Mouse (Mus musculus) kidney, postnatal 0 days (tissue): ENCODE results near the gene Pigs. TPM values are rescaled to one million over a fixed set of nuclear protein-coding genes. Genes with fewer than 3 reads are reported as not detected.
A peak's percentile ranks its signal among the peaks of the same experiment; 100 is the strongest.

Experiments
- ATAC-seq: fragments of 200-750 bp; cut with Nextera tagmentation; replicated peaks from 2 replicates; pipeline ENCODE4 v1.8.0; 2017; ENCODE audit warnings: low read depth, moderate number of reproducible peaks, moderate TSS enrichment, moderate library complexity; ENCODE audit not compliant: low FRiP score
- DNase-seq: peaks from one replicate; pipeline ENCODE4 v3.0.0-alpha.2; 2016; ENCODE audit warnings: low spot score
- H3K27ac ChIP-seq: fragments of 300-500 bp; sonication (generic); 2 replicates; pipeline ENCODE4 v1.5.1; 2014; ENCODE audit warnings: mild to moderate bottlenecking
- H3K27me3 ChIP-seq: fragments of 300-500 bp; sonication (generic); 2 replicates; pipeline ENCODE4 v1.6.1; 2014; ENCODE audit warnings: low read length, mixed read lengths; ENCODE audit not compliant: insufficient read depth
- H3K36me3 ChIP-seq: fragments of 300-500 bp; sonication (generic); 2 replicates; pipeline ENCODE4 v1.6.1; 2014; ENCODE audit warnings: low read length, mixed read lengths; ENCODE audit not compliant: insufficient read depth
- H3K4me1 ChIP-seq: fragments of 300-500 bp; sonication (generic); replicated peaks from 2 replicates; pipeline ENCODE4 v1.6.1; 2014; ENCODE audit warnings: antibody characterized with exemption, low read length, mixed read lengths; ENCODE audit not compliant: insufficient read depth
- H3K4me2 ChIP-seq: fragments of 300-500 bp; sonication (generic); 2 replicates; pipeline ENCODE4 v1.6.1; 2014; ENCODE audit warnings: mild to moderate bottlenecking, low read length, moderate library complexity, mixed read lengths
- H3K4me3 ChIP-seq: fragments of 300-500 bp; sonication (generic); replicated peaks from 2 replicates; pipeline ENCODE4 v1.5.1; 2014; ENCODE audit warnings: low read depth, low read length
- H3K9ac ChIP-seq: fragments of 300-500 bp; sonication (generic); 2 replicates; pipeline ENCODE4 v1.6.1; 2014; ENCODE audit warnings: low read depth, low read length
- H3K9me3 ChIP-seq: fragments of 300-500 bp; sonication (generic); replicated peaks from 2 replicates; pipeline ENCODE4 v1.6.1; 2016; ENCODE audit warnings: low read length, inconsistent platforms, mixed read lengths
- CTCF ChIP-seq: IDR thresholded peaks from 2 replicates; pipeline ENCODE4 v1.5.1; 2016; ENCODE audit warnings: antibody characterized with exemption, low read depth, mild to moderate bottlenecking, moderate library complexity
- WGBS: fragments of 180-500 bp; shearing (Covaris S2); extraction: QIAGEN DNeasy Blood & Tissue Kit; methylation state at CpG from one replicate; pipeline ENCODE4 v1.1.7; 2014; 5-methylcytosine and 5-hydroxymethylcytosine counted together
- polyA plus RNA-seq: library from polyadenylated mRNA; unstranded; fragments of >200 nt; fragmentation: Nextera tagmentation; extraction: Ambion mirVana; gene quantifications from 2 replicates; pipeline ENCODE4 v1.2.1, GENCODE M21; 2015

The Pigs gene
- polyA plus RNA-seq, 1 experiment from 2014 or later: 67.5 TPM

GRCm38 (mm10) chr11:78300917-78301316, 27.3 kb upstream of the Pigs start:
- Histone ChIP-seq H3K27me3 (no peaks in the 10 kb centered on the region), H3K36me3 (no peaks in the 10 kb centered on the region; the same call in 1 of the 2 replicates), H3K9me3 (no peaks in the 10 kb centered on the region), H3K4me2 (peak overlapping the region; percentile 90), H3K9ac (peak overlapping the region; percentile 36; the same call in 1 of the 2 replicates), H3K27ac (no peak overlapping the region), H3K4me3 (peak overlapping the region; percentile 75), H3K4me1 (no peaks in the 10 kb centered on the region)
- ATAC-seq: 0 out of 2 replicates have a peak, but pooled peaks have one; percentile 9
- WGBS: 59% methylated on average over 7 of the region's 7 CpGs
- no peak for TF ChIP-seq CTCF
- no peak for DNase-seq

GRCm38 (mm10) chr11:78301357-78302084, 26.7 kb upstream of the Pigs start, which contains the start of gene Spag5:
Spag5 (plus strand) TSS chr11:78301529.
- H3K36me3 ChIP-seq: peaks cover under 1% of the 10 kb centered on the region; the same call in 1 of the 2 replicates
- TF ChIP-seq CTCF: no peak
- DNase-seq: peak; percentile 96
- H3K4me3 ChIP-seq: peak within 1 kb of the TSS; percentile 75
- peak; percentile 97 for ATAC-seq
- H3K4me1 ChIP-seq: no peaks in the 10 kb centered on the region
- WGBS: under 1% methylated on average over 49 of the region's 49 CpGs
- peak within 1 kb of the TSS; percentile 54; the same call in 1 of the 2 replicates for H3K27ac ChIP-seq
- peak within 1 kb of the TSS; percentile 90 for H3K4me2 ChIP-seq
- peak within 1 kb of the TSS; percentile 73 for H3K9ac ChIP-seq
- no peaks in the 10 kb centered on the region for H3K27me3 ChIP-seq
- H3K9me3 ChIP-seq: no peaks in the 10 kb centered on the region

GRCm38 (mm10) chr11:78305272-78305671, 22.9 kb upstream of the Pigs start:
- Histone ChIP-seq H3K4me2 (no peak overlapping the region), H3K9me3 (no peaks in the 10 kb centered on the region), H3K9ac (no peak overlapping the region), H3K27ac (no peak overlapping the region), H3K36me3 (peaks cover 3% of the 10 kb centered on the region; the same call in 1 of the 2 replicates), H3K4me1 (no peaks in the 10 kb centered on the region), H3K27me3 (no peaks in the 10 kb centered on the region), H3K4me3 (no peak overlapping the region)
- WGBS: 88% methylated on average over 4 of the region's 4 CpGs
- DNase-seq (no peak), ATAC-seq (no peak)
- TF ChIP-seq CTCF: no peak

DNA sequence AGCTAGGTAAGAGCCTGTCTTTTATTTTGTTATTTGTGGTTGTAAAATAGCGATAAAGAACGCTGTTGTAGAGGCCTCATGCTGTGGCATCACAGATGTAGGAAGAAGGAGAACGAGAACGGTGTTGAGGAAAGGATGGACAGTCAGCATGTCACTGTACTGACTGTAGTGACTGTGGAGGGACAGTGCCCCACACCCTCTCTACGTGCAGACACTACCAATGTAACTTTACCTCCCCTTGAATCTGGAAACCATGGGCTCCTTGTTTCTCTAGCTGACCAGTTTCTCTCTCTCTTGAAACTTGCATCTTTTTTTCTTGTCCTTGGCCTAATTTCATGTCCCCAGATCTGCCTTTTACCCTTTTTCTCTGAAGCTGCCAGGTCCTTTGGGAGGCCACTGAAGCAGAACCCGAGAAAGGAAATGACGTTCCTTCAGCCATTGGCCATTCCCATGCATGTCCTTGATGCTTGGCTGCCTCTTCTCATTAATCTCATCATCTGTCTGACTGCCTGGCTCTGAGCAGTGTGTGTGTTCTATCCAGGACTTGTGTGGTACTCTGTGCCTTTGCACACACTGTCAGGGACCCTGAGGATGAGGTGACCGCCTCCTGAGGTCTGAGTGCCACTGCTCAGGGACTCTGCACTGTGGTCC, 17.2 kb upstream of the Pigs start:
- no peak overlapping the region for H3K4me2 ChIP-seq
- H3K9me3 ChIP-seq: no peaks in the 10 kb centered on the region
- H3K4me3 ChIP-seq: no peak overlapping the region
- H3K9ac ChIP-seq: no peak overlapping the region
- H3K36me3 ChIP-seq: peaks cover 18% of the 10 kb centered on the region
- 69% methylated on average over 8 of the region's 8 CpGs for WGBS
- H3K4me1 ChIP-seq: no peaks in the 10 kb centered on the region
- H3K27me3 ChIP-seq: no peaks in the 10 kb centered on the region
- DNase-seq (peak; percentile 19), ATAC-seq (peak; percentile 46; the same call in 1 of the 2 replicates)
- no peak overlapping the region for H3K27ac ChIP-seq
- TF ChIP-seq CTCF: no peak

- DNase-seq (no peak), ATAC-seq (no peak)
- Histone ChIP-seq H3K27me3 (no peaks in the 10 kb centered on the region), H3K4me2 (no peak overlapping the region), H3K4me3 (no peak overlapping the region), H3K4me1 (no peaks in the 10 kb centered on the region), H3K9ac (no peak overlapping the region), H3K36me3 (peaks cover 25% of the 10 kb centered on the region), H3K9me3 (no peaks in the 10 kb centered on the region), H3K27ac (no peak overlapping the region)
- WGBS: 80% methylated on average over 2 of the region's 2 CpGs
- no peak for TF ChIP-seq CTCF
These were observed 14.6 kb upstream of the Pigs start for GRCm38 (mm10) chr11:78313662-78314061.

GRCm38 (mm10) chr11:78318411-78318810, 9.8 kb upstream of the Pigs start:
- H3K36me3 ChIP-seq: peaks cover 25% of the 10 kb centered on the region
- no peak overlapping the region for H3K4me3 ChIP-seq
- H3K27ac ChIP-seq: no peak overlapping the region
- H3K4me2 ChIP-seq: no peak overlapping the region
- H3K4me1 ChIP-seq: 0 out of 2 replicates have a peak, but pooled peaks cover 3% of the 10 kb centered on the region
- ATAC-seq: no peak
- no peak for DNase-seq
- H3K27me3 ChIP-seq: no peaks in the 10 kb centered on the region
- H3K9ac ChIP-seq: no peak overlapping the region
- no peak for TF ChIP-seq CTCF
- H3K9me3 ChIP-seq: no peaks in the 10 kb centered on the region
- WGBS: 84% methylated on average over 2 of the region's 2 CpGs
